Mouse (Mus musculus) liver, postnatal 0 days (tissue): Measurements from ENCODE around the gene Frk.

ENCODE experiments used
- CTCF ChIP-seq: sonication (generic); IDR thresholded peaks from 2 replicates; pipeline ENCODE4 v1.5.1; 2016; ENCODE audit warnings: antibody characterized with exemption, low read depth
- EP300 ChIP-seq: IDR thresholded peaks from 2 replicates; pipeline ENCODE4 v1.6.1; 2016; ENCODE audit warnings: antibody characterized with exemption, low read depth, mild to moderate bottlenecking

DNA sequence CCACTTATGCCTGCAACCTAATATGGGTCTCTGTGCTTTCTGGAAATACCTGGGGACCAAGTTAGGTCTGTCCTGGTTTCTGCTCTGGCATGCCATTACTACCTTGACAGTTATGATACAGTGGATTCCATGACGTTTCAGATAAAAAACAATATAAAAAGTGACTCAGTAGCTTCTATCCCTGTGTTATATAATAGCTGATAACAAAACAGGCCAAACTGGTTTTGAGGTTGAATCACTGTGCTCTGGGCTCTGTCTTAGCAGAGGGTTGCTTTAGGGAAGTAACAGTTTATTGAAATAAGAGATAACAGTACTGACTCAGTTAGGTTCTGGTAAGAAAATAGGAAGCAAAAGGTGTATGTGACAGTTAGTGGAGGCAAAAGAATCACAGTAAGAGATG, 25.4 kb downstream of the Frk start:
- TF ChIP-seq CTCF (no peak), EP300 (no peak)
